Comparison of ENCODE assay signal across 16 mouse cellular contexts in the genomic region with DNA sequence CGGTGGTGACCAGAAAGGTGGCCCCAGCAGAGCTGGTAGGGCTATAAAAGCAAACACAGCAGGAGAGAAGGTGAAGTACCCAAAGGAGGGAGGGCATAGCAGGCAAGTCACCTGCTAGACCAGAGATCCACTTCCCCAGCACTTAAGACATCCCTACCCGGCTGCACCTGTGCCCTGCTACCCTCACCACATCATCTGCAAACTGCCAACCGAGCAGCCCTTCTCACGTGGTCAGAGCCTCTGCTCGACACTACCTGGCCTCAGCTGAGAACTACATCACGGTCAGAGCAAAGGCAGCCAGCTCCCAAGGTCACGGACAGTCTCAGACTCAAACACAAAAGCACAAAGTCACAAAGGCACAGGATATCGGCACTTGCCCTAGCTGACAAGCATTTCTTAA.
DNase-seq lines count a peak whose midpoint lies in the region; ATAC-seq and TF ChIP-seq lines count a peak whose summit lies in the region.
"Had no signal": no experiment of that assay in that cellular context is flagged by ENCODE, and none has a peak within 500 bp of the region (broad histone marks: within the 10 kb centered on the region; RNA-seq: fewer than 3 reads in every experiment).

No protein-coding gene starts in this region.

- no peak overlapping the region for H3K4me3 ChIP-seq in heart, adult 2 months
- no peak overlapping the region for H3K4me3 ChIP-seq in lung, embryonic 15.5 days
- no peak overlapping the region for H3K4me3 ChIP-seq in heart, embryonic 13.5 days
- H3K4me3 ChIP-seq in liver, embryonic 15.5 days (replicated peaks): no peak overlapping the region
- H3K4me3 ChIP-seq: embryonic facial prominence, embryonic 13.5 days; midbrain, embryonic 10.5 days had no signal

- no peaks in the 10 kb centered on the region for H3K79me2 ChIP-seq in heart, adult 2 months (replicated peaks; ENCODE audit: control insufficient read depth, insufficient read depth, low read length)

- H3K36me3 ChIP-seq in heart, adult 2 months (ENCODE audit: control insufficient read depth, insufficient read depth, low read length): no peaks in the 10 kb centered on the region
- H3K36me3 ChIP-seq in lung, embryonic 15.5 days: no peaks in the 10 kb centered on the region
- H3K36me3 ChIP-seq in heart, embryonic 13.5 days: no peaks in the 10 kb centered on the region
- no peaks in the 10 kb centered on the region for H3K36me3 ChIP-seq in liver, embryonic 15.5 days (replicated peaks)
- H3K36me3 ChIP-seq: embryonic facial prominence, embryonic 13.5 days; midbrain, embryonic 10.5 days had no signal

- H3K9ac ChIP-seq in heart, adult 2 months (ENCODE audit: low read depth, low read length): no peak overlapping the region
- H3K9ac ChIP-seq in lung, embryonic 15.5 days: no peak overlapping the region
- H3K9ac ChIP-seq in heart, embryonic 13.5 days: no peak overlapping the region
- no peak overlapping the region for H3K9ac ChIP-seq in liver, embryonic 15.5 days
- H3K9ac ChIP-seq: embryonic facial prominence, embryonic 13.5 days; liver, embryonic 14.5 days had no signal

- TF ChIP-seq POLR2A in heart, adult 2 months (IDR thresholded peaks at IDR 0.05; ENCODE audit: insufficient read depth, low read depth, low read length): no peak

- TF ChIP-seq EP300 in heart, adult 2 months (IDR thresholded peaks at IDR 0.05; ENCODE audit: insufficient read depth, low read depth, low read length): no peak

- intact Hi-C loops in heart, adult 2 months (cut with DNase I): no loop called here
- intact Hi-C loops in heart, postnatal 36 days (cut with DNase I): no loop called here

- DNase-seq in heart, adult 2 months: peak in 1 of 2 experiments; percentile 30
- no peak for DNase-seq in heart, postnatal 36 days
- no peak for DNase-seq in lung, postnatal 14 days
- no peak for DNase-seq in layer of hippocampus, postnatal 10 days (ENCODE audit: low spot score in 2 of 2)
- DNase-seq: cerebellum, postnatal 36 days; kidney, postnatal 10 days; thymus, adult 18-20 months had no signal

- no peaks in the 10 kb centered on the region for H3K9me3 ChIP-seq in lung, embryonic 15.5 days
- 0 out of 2 replicates have a peak, but pooled peaks cover 2% of the 10 kb centered on the region for H3K9me3 ChIP-seq in heart, embryonic 13.5 days
- H3K9me3 ChIP-seq in liver, embryonic 15.5 days (replicated peaks): no peaks in the 10 kb centered on the region
- H3K9me3 ChIP-seq: embryonic facial prominence, embryonic 13.5 days; midbrain, embryonic 10.5 days had no signal

- peak overlapping the region; percentile 12 for H3K27ac ChIP-seq in heart, adult 2 months
- H3K27ac ChIP-seq in lung, embryonic 15.5 days: 0 out of 2 replicates have a peak overlapping the region, but pooled peaks have one; percentile 37
- peak overlapping the region; percentile 24 for H3K27ac ChIP-seq in heart, embryonic 13.5 days (replicated peaks)
- H3K27ac ChIP-seq in liver, embryonic 15.5 days (replicated peaks): no peak overlapping the region
- H3K27ac ChIP-seq: embryonic facial prominence, embryonic 13.5 days; liver, embryonic 14.5 days; midbrain, embryonic 10.5 days had no signal

- peak overlapping the region; percentile 22; the same call in 1 of the 2 replicates for H3K4me2 ChIP-seq in lung, embryonic 15.5 days
- peak overlapping the region; percentile 47 for H3K4me2 ChIP-seq in heart, embryonic 13.5 days
- 0 out of 2 replicates have a peak overlapping the region, but pooled peaks have one; percentile 6 for H3K4me2 ChIP-seq in liver, embryonic 15.5 days
- H3K4me2 ChIP-seq: embryonic facial prominence, embryonic 13.5 days had no signal

- no peaks in the 10 kb centered on the region for H3K27me3 ChIP-seq in heart, adult 2 months (ENCODE audit: control insufficient read depth, insufficient read depth, low read length)
- no peaks in the 10 kb centered on the region for H3K27me3 ChIP-seq in lung, embryonic 15.5 days
- no peaks in the 10 kb centered on the region for H3K27me3 ChIP-seq in heart, embryonic 13.5 days (replicated peaks)
- H3K27me3 ChIP-seq in liver, embryonic 15.5 days: peaks cover 5% of the 10 kb centered on the region; the same call in 1 of the 2 replicates
- H3K27me3 ChIP-seq: embryonic facial prominence, embryonic 13.5 days had no signal

- 0 out of 2 replicates have a peak, but pooled peaks have one; percentile 57 for ATAC-seq in lung, embryonic 15.5 days (ENCODE audit: borderline replicate concordance, extremely low read depth, low FRiP score, low TSS enrichment)
- ATAC-seq in heart, embryonic 13.5 days (ENCODE audit: extremely low read depth, insufficient number of reproducible peaks, low FRiP score, low TSS enrichment): no peak
- ATAC-seq in liver, embryonic 15.5 days (ENCODE audit: insufficient read depth): no peak
- no peak for ATAC-seq in erythroblast, adult 5-6 weeks (replicated peaks; ENCODE audit: low FRiP score, poor library complexity, severe bottlenecking)
- ATAC-seq: activated CD4-positive, CD25-positive, alpha-beta regulatory T cell, adult 4 months; hindbrain, embryonic 16.5 days had no signal

- 25% methylated on average over 8 of the region's 8 CpGs for WGBS in heart, adult 2 months
- 40% methylated on average over 8 of the region's 8 CpGs for WGBS in lung, embryonic 15.5 days
- WGBS in heart, embryonic 13.5 days: 38% methylated on average over 8 of the region's 8 CpGs
- WGBS in liver, embryonic 15.5 days (ENCODE audit: insufficient replicate concordance): 30% methylated on average over 8 of the region's 8 CpGs

- peaks cover 8% of the 10 kb centered on the region for H3K4me1 ChIP-seq in heart, adult 2 months (ENCODE audit: control insufficient read depth, insufficient read depth, low read length)
- peaks cover 14% of the 10 kb centered on the region for H3K4me1 ChIP-seq in lung, embryonic 15.5 days
- H3K4me1 ChIP-seq in heart, embryonic 13.5 days: peaks cover 26% of the 10 kb centered on the region
- H3K4me1 ChIP-seq in liver, embryonic 15.5 days (replicated peaks): peaks cover 9% of the 10 kb centered on the region; the same call in 1 of the 2 replicates
- H3K4me1 ChIP-seq: embryonic facial prominence, embryonic 13.5 days had no signal

- no peak for TF ChIP-seq CTCF in heart, adult 2 months (IDR thresholded peaks at IDR 0.05)
